Mouse (Mus musculus) myocyte (in vitro differentiated cells): ENCODE results near the gene Capzb. TPM values are rescaled to one million over a fixed set of nuclear protein-coding genes. Genes with fewer than 3 reads are reported as not detected.
A peak's percentile ranks its signal among the peaks of the same experiment; 100 is the strongest.

Source experiments
- H3K27me3 ChIP-seq: one replicate; pipeline ENCODE4 v1.6.1; 2011; ENCODE audit not compliant: control insufficient read depth, insufficient read depth, insufficient read length
- H3K36me3 ChIP-seq: one replicate; pipeline ENCODE4 v1.6.1; 2011; ENCODE audit not compliant: control insufficient read depth, insufficient read depth
- H3K4me2 ChIP-seq: one replicate; pipeline ENCODE4 v1.6.1; 2011; ENCODE audit warnings: low read depth, control low read depth
- H3K4me3 ChIP-seq: one replicate; pipeline ENCODE4 v1.5.1; 2011; ENCODE audit warnings: mild to moderate bottlenecking, control low read depth, moderate library complexity
- H3K79me2 ChIP-seq: one replicate; pipeline ENCODE4 v1.6.1; 2011; ENCODE audit not compliant: control insufficient read depth, insufficient read depth
- H3ac ChIP-seq: one replicate; pipeline ENCODE4 v1.6.1; 2011; ENCODE audit not compliant: control insufficient read depth, insufficient read length
- CEBPB ChIP-seq: IDR thresholded peaks from 2 replicates; pipeline ENCODE4 v1.6.1; 2011; ENCODE audit warnings: mild to moderate bottlenecking, moderate library complexity; ENCODE audit not compliant: poor library complexity, insufficient read depth, severe bottlenecking
- E2F4 ChIP-seq: IDR thresholded peaks from one replicate; pipeline ENCODE4 v1.6.1; 2011; ENCODE audit warnings: mild to moderate bottlenecking, control low read depth, moderate library complexity; ENCODE audit not compliant: insufficient read depth
- MAX ChIP-seq: IDR thresholded peaks from one replicate; pipeline ENCODE4 v1.6.1; 2011; ENCODE audit warnings: low read depth, mild to moderate bottlenecking, control low read depth
- MYOD1 ChIP-seq, 3 experiments: IDR thresholded peaks; one replicate each; pipeline ENCODE4 v1.6.1; 2011; ENCODE audit warnings: control low read depth in 2 of 3, low read depth in 2 of 3, mild to moderate bottlenecking in 2 of 3, moderate library complexity in 1 of 3; ENCODE audit not compliant: insufficient read length in 2 of 3, control insufficient read depth in 1 of 3
- MYOG ChIP-seq, 3 experiments: IDR thresholded peaks; one replicate each; pipeline ENCODE4 v1.6.1; 2011; ENCODE audit warnings: control low read depth in 2 of 3, low read depth in 2 of 3, mild to moderate bottlenecking in 2 of 3; ENCODE audit not compliant: insufficient read length in 2 of 3, control insufficient read depth in 1 of 3, insufficient read depth in 1 of 3
- POLR2A ChIP-seq: IDR thresholded peaks from one replicate; pipeline ENCODE4 v1.6.1; 2011; ENCODE audit warnings: low read depth, mild to moderate bottlenecking, control low read depth, moderate library complexity; ENCODE audit not compliant: insufficient read length
- POLR2AphosphoS2 ChIP-seq: IDR thresholded peaks from one replicate; pipeline ENCODE4 v1.6.1; 2011; ENCODE audit warnings: low read depth, control low read depth; ENCODE audit not compliant: insufficient read length
- REST ChIP-seq: IDR thresholded peaks from one replicate; pipeline ENCODE4 v1.6.1; 2011; ENCODE audit warnings: mild to moderate bottlenecking, control low read depth, moderate library complexity; ENCODE audit not compliant: insufficient read depth, insufficient read length
- SRF ChIP-seq: IDR thresholded peaks from one replicate; pipeline ENCODE4 v1.6.1; 2011; ENCODE audit warnings: low read depth; ENCODE audit not compliant: control insufficient read depth, insufficient read length
- TCF12 ChIP-seq: IDR thresholded peaks from one replicate; pipeline ENCODE4 v1.6.1; 2011; ENCODE audit warnings: mild to moderate bottlenecking, control low read depth; ENCODE audit not compliant: poor library complexity, insufficient read depth, severe bottlenecking
- TCF3 ChIP-seq: IDR thresholded peaks from one replicate; pipeline ENCODE4 v1.6.1; 2011; ENCODE audit warnings: low read depth, control low read depth; ENCODE audit not compliant: insufficient read length
- USF1 ChIP-seq: IDR thresholded peaks from one replicate; pipeline ENCODE4 v1.6.1; 2011; ENCODE audit warnings: low read depth, mild to moderate bottlenecking, control low read depth, moderate library complexity
- polyA plus RNA-seq: library from polyadenylated mRNA; unstranded; fragments of >200 nt; fragmentation: generic; extraction: Trizol; gene quantifications from one replicate; pipeline ENCODE4 v1.2.1, GENCODE M21; 2012; ENCODE audit warnings: missing spikeins

The Capzb gene
- polyA plus RNA-seq, 1 experiment: 247 TPM

GRCm38 (mm10) chr4:139267335-139267734 lies 74.6 kb downstream of the Capzb start:
- peaks cover 29% of the 10 kb centered on the region for H3K36me3 ChIP-seq
- H3K4me3 ChIP-seq: no peak overlapping the region
- no peak overlapping the region for H3K4me2 ChIP-seq
- no peaks in the 10 kb centered on the region for H3K79me2 ChIP-seq
- TF ChIP-seq TCF12 (no peak), TCF3 (no peak), POLR2AphosphoS2 (no peak), POLR2A (no peak), USF1 (no peak), MYOD1 (IDR thresholded peaks at IDR 0.05; ENCODE audit: control insufficient read depth in 1 of 3, insufficient read length in 2 of 3, low read depth in 2 of 3) (no peak), MYOG (IDR thresholded peaks at IDR 0.05; ENCODE audit: control insufficient read depth in 1 of 3, insufficient read depth in 1 of 3, insufficient read length in 2 of 3, low read depth in 2 of 3) (no peak)
- H3ac ChIP-seq: no peak overlapping the region
- H3K27me3 ChIP-seq: no peaks in the 10 kb centered on the region

- Histone ChIP-seq H3ac (no peak overlapping the region), H3K27me3 (no peaks in the 10 kb centered on the region), H3K4me2 (no peak overlapping the region), H3K79me2 (no peaks in the 10 kb centered on the region), H3K4me3 (no peak overlapping the region), H3K36me3 (peaks cover 20% of the 10 kb centered on the region)
- no peak for TF ChIP-seq CEBPB
- TF ChIP-seq E2F4: no peak
- TF ChIP-seq REST: no peak
- no peak for TF ChIP-seq USF1
- no peak for TF ChIP-seq MAX
- TF ChIP-seq MYOG (IDR thresholded peaks at IDR 0.05; ENCODE audit: control insufficient read depth in 1 of 3, insufficient read depth in 1 of 3, insufficient read length in 2 of 3, low read depth in 2 of 3): no peak
- no peak for TF ChIP-seq TCF3
- no peak for TF ChIP-seq SRF
- TF ChIP-seq POLR2AphosphoS2: no peak
- TF ChIP-seq TCF12: no peak
- no peak for TF ChIP-seq MYOD1 (IDR thresholded peaks at IDR 0.05; ENCODE audit: control insufficient read depth in 1 of 3, insufficient read length in 2 of 3, low read depth in 2 of 3)
- TF ChIP-seq POLR2A: no peak
Observed at GRCm38 (mm10) chr4:139268242-139268641, 75.5 kb downstream of the Capzb start.

DNA sequence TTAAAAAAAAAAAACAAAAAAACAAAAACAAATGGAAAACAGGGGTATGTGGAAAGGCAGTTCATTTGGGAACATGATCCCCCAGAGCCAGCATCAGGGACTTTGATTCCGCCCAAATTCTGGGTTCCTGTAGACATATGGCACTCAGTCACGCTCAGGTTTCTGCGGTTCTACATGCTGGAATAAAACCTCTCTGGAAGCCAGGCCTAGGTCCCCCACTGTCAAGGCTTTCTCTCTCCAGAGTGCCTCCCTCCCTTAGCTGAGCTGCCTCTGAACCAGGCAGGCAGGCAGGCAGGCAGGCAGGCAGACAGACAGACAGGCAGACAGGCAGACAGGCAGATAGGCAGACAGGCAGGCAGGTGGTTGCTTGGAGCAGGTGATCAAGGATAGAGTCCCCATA lies 77.5 kb downstream of the Capzb start:
- H3K79me2 ChIP-seq: peaks cover 6% of the 10 kb centered on the region
- H3K36me3 ChIP-seq: peaks cover 4% of the 10 kb centered on the region
- no peak overlapping the region for H3K4me3 ChIP-seq
- TF ChIP-seq CEBPB (no peak), REST (no peak), POLR2A (no peak), MYOG (IDR thresholded peaks at IDR 0.05; ENCODE audit: control insufficient read depth in 1 of 3, insufficient read depth in 1 of 3, insufficient read length in 2 of 3, low read depth in 2 of 3) (no peak), MYOD1 (IDR thresholded peaks at IDR 0.05; ENCODE audit: control insufficient read depth in 1 of 3, insufficient read length in 2 of 3, low read depth in 2 of 3) (no peak), MAX (no peak), USF1 (no peak), SRF (no peak), E2F4 (no peak), POLR2AphosphoS2 (no peak), TCF3 (no peak), TCF12 (no peak)
- no peaks in the 10 kb centered on the region for H3K27me3 ChIP-seq
- no peak overlapping the region for H3ac ChIP-seq
- no peak overlapping the region for H3K4me2 ChIP-seq

DNA sequence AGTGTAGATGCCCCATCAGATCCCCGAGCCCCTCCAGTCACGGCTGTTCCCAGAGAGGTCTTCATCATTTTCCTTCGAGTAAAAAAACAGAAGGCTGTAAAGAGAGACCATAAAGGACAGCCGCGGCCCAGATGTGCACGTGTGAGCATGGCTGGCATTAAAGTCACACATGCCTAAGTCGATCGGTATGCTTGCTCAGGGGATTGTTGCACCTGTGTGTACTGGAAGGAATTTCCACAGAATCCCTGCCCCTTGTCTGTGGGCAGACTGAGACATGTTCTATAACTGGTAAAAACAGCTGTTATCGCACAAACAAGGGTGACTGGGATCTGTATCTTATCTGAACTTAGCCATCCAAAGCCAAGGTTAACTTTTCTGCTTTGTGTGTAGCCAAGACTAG lies 78.9 kb downstream of the Capzb start:
- TF ChIP-seq CEBPB (no peak), POLR2AphosphoS2 (no peak), MYOD1 (IDR thresholded peaks at IDR 0.05; ENCODE audit: control insufficient read depth in 1 of 3, insufficient read length in 2 of 3, low read depth in 2 of 3) (peak in 2 of 3 experiments; percentile 63 to 68), TCF12 (no peak), USF1 (no peak), SRF (no peak), E2F4 (no peak), MYOG (IDR thresholded peaks at IDR 0.05; ENCODE audit: control insufficient read depth in 1 of 3, insufficient read depth in 1 of 3, insufficient read length in 2 of 3, low read depth in 2 of 3) (peak in 2 of 3 experiments; percentile 60 to 66), REST (no peak), POLR2A (no peak), TCF3 (no peak), MAX (no peak)
- Histone ChIP-seq H3K27me3 (no peaks in the 10 kb centered on the region), H3ac (no peak overlapping the region), H3K36me3 (peaks cover 4% of the 10 kb centered on the region), H3K4me2 (no peak overlapping the region), H3K79me2 (peaks cover 6% of the 10 kb centered on the region), H3K4me3 (no peak overlapping the region)

- H3ac ChIP-seq: no peak overlapping the region
- TF ChIP-seq SRF (no peak), E2F4 (no peak), USF1 (no peak), POLR2AphosphoS2 (no peak), TCF3 (no peak), POLR2A (no peak), REST (no peak), MAX (no peak), MYOD1 (IDR thresholded peaks at IDR 0.05; ENCODE audit: control insufficient read depth in 1 of 3, insufficient read length in 2 of 3, low read depth in 2 of 3) (no peak), MYOG (IDR thresholded peaks at IDR 0.05; ENCODE audit: control insufficient read depth in 1 of 3, insufficient read depth in 1 of 3, insufficient read length in 2 of 3, low read depth in 2 of 3) (no peak), TCF12 (no peak), CEBPB (no peak)
- H3K27me3 ChIP-seq: no peaks in the 10 kb centered on the region
- no peaks in the 10 kb centered on the region for H3K36me3 ChIP-seq
- peaks cover 6% of the 10 kb centered on the region for H3K79me2 ChIP-seq
- no peak overlapping the region for H3K4me3 ChIP-seq
- no peak overlapping the region for H3K4me2 ChIP-seq
Observed at GRCm38 (mm10) chr4:139272951-139273680, 80.4 kb downstream of the Capzb start.
